Mouse (Mus musculus): Measurements from ENCODE around the gene H2-Aa.

The H2-Aa gene

DNA sequence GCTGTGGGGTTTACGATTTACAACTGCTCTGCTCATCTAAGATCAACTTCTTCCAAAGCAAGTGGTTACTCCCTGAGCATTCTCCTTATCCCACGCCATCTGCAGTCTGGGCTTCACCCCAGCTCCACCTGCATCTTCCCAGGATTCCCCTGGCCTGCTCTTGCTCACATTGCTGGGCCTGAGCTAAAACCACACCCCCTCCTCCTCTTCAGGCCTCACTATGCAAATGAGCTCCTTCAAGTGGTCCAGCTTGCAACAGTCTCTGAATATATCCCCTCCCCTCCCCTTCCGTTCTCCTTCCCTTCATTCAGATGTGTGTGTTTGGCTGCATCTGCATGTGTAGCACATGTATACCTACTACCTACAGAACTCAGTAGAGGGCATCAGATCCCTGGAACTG is 11.7 kb upstream of the H2-Aa start:
- DNase-seq, result peak; percentile 91

GRCm38 (mm10) chr17:34295891-34296794 is 8.5 kb upstream of the H2-Aa start:
- peak; percentile 97 for DNase-seq

GRCm38 (mm10) chr17:34295307-34295706 is 7.7 kb upstream of the H2-Aa start:
- DNase-seq, result peak; percentile 74

GRCm38 (mm10) chr17:34294249-34294648 is 6.6 kb upstream of the H2-Aa start:
- no peak for DNase-seq

DNA sequence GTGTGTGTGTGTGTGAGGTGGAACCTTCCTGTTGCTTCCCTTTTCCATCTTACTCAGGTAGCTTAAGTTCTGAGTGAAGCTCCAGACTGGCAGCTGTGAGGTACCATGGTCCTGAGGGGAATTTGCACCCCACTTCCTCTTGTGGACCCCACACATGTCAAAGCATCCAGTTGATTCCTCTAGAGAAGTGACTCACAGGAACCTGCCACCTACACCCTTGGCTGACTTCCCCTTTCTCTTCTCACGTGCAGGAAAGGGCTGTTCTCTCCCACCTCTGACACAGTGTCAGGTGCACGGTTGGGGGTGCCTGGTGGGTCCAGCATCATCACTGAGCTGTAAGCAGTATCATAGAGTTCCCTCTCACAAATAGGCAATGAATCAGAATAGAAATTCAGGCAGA is 5.9 kb upstream of the H2-Aa start:
- peak; percentile 93 for DNase-seq

- peak; percentile 71 for DNase-seq
Observed at GRCm38 (mm10) chr17:34292570-34292969, 4.9 kb upstream of the H2-Aa start.

DNA sequence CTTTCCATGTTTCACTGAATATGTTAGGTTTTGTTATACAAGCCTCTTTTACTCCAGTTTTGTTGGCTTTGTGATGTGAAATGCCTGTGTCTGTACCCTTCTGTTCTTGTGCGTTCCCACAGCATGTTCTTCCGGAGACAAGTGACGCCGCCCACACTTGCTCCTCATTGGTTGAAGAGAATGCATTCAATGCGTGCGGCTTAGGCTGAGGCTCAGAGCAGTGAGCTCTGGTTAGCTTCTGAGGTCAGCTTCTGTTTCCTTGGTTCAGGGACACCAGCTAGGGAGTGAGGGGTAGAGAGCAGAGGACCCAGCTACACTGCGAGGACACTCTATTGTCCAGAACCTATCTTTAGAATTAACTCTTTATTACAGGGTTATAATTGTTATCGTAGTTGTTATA is 4.0 kb upstream of the H2-Aa start:
- peak; percentile 98 for DNase-seq

DNA sequence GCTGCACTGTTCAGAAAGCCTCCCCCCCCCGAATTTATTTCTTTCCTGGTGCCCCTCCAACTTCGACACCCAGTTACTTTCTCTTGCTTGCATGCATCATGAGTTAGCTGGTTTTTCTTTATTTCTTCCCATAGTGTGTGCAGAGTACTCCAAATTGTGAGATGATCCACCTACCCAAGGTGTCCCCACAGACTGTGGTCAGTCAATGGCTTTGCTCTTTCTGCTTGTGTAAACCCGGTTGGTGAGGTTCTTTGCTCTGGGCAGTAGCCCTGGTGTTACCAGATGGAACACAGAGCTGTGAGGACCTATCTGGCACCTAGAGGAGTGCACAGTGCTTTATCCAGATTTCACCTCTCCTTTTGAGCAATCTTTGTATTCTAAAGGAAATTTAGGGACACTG is 508 bp upstream of the H2-Aa start:
- peak; percentile 65 for DNase-seq

GRCm38 (mm10) chr17:34286999-34287398 is 624 bp downstream of the H2-Aa start:
- peak; percentile 49 for DNase-seq

DNA sequence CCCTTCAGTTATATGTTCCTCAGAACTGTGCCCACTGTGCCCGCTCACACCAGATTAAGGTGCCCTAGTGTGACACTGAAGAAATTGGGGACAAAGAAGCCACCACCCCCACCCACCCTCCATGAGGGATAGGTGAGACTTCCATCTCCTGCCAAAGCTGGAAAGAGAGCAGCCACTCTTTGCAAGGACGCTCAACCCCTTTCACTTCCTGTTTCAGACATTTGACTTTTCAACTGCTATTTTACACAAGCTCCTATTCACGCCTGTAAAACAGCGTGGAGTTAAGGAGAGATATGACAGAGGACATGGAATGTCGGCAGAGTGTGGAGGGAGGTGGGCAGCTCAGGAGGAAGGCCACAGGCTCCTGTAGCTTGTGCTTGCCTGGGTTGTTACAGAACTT is 1.1 kb downstream of the H2-Aa start:
- DNase-seq, result peak; percentile 74

DNA sequence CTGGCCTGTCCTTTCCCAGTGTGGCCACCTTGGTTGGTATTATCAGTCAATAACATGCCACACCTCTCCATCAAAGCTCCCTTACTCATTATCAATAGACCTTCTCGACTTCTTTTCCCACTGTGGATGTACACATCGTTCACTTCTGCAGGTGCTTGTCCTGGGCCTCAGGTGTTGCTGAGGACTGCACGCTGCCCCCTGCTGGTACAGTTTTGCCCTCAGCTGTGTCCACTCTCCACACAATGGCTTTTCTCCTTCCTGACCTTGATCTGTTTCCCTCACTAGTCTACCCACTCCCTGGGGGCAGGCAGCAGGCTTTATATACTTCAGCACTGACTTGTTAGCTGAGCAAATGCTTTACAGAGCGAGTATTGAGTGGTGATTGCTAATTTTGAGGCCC is 1.8 kb downstream of the H2-Aa start:
- DNase-seq, result peak; percentile 84

- peak; percentile 79 for DNase-seq
Observed at GRCm38 (mm10) chr17:34285371-34285770, 2.3 kb downstream of the H2-Aa start.

- peak; percentile 34 for DNase-seq
Observed at GRCm38 (mm10) chr17:34281836-34282235, 5.8 kb downstream of the H2-Aa start.

DNA sequence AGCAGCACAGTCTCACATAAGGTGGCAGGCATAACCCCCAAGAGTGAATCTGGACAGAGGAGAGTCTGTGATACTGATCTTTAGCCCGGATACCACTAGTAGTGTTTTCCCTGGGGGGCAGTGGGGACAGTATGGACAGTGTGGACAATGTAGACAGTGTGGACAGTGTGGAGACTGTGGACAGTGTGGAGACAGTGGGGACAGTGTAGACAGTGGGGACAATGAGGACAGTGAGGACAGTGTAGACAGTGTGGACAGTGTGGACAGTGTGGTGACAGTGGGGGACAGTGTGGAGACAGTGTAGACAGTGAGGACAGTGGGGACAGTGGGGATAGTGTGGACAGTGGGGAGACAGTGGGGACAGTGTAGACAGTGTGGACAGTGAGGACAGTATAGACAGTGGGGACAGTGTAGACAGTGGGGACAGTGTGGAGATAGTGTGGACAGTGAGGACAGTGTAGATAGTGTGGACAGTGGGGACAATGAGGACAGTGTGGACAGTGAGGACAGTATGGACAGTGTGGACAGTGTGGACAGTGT is 7.1 kb downstream of the H2-Aa start:
- DNase-seq, result peak; percentile 30

- peak; percentile 9 for DNase-seq
Observed at GRCm38 (mm10) chr17:34272102-34272501, 15.5 kb downstream of the H2-Aa start.

GRCm38 (mm10) chr17:34270940-34271339 is 16.7 kb downstream of the H2-Aa start:
- DNase-seq, result peak; percentile 62

DNA sequence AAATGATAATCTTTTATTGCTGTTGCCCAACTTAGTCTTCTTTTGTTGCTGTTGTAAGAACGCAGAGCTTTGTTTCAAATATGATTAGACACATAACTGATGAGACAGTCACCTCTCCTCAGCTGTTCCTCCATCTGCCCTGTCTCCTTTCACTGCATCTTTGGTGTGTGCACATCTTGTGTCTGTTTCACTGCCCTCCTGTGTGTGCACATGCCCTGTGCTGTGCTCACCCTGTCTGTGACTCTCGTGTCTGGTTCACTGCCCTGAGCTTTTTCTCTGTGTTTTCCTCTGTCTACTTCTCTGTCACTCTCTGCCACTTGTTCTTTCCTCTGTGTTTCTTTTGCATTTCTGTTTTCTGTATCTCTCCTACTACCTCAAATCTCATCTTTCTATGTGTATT is 17.4 kb downstream of the H2-Aa start:
- DNase-seq, result no peak

- peak; percentile 16 for DNase-seq
Observed at GRCm38 (mm10) chr17:34269817-34270216, 17.8 kb downstream of the H2-Aa start.

GRCm38 (mm10) chr17:34268748-34269147 is 18.9 kb downstream of the H2-Aa start:
- DNase-seq, result peak; percentile 29

DNA sequence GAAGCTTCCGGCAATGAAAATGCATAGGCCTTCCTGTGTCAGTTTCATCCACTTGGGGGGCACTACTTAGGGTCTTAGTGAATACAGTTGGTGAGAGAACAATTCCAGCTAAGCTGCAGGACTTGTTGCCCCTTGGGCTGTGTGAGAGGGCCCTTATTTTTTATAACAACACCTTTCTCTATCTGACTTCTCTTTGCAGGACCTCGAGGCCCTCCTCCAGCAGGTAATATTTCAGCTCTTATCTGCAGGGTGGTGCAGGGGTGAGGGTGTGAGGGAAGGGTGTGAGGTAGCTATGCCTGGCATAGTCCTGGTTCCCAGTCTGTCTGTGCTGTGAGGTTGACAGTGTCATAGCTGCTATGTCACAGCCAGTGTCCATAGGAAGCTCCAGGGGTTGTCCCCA is 19.4 kb downstream of the H2-Aa start:
- peak; percentile 71 for DNase-seq

DNA sequence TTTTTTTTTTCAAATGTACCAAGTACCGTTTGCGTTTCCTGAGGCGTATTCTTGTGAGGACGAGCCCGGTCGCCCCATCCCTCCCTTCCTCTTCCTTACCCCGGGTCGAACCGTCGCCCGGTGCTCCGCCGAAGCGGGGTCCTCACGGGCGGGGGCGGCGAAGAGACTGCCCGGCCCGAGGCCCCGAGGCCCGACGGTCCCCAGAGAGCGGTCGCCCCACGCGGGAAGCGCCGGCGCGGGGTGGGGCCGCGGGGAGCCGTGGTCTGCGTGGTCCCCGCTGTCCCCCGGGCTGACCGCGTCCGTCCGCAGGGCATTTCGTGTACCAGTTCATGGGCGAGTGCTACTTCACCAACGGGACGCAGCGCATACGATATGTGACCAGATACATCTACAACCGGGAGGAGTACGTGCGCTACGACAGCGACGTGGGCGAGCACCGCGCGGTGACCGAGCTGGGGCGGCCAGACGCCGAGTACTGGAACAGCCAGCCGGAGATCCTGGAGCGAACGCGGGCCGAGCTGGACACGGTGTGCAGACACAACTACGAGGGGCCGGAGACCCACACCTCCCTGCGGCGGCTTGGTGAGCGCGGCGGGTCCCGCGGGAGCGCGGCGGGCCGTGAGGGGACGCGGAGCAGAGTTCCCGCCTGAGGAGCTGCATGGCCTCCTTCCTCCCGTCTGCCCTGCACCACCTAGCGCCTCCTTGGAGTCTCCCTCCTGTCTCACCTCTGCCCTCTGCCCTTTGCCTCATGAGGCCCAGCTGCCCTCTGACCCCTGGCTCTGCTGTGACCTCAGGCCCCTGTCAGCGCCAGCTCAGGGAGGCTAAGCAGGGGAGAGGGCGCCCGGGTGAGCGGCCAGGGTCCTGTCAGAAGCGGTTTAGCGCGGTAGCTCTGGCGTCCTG is 22.9 kb downstream of the H2-Aa start:
- peak; percentile 89 for DNase-seq

- peak; percentile 82 for DNase-seq
Observed at GRCm38 (mm10) chr17:34263811-34264371, 23.7 kb downstream of the H2-Aa start.

GRCm38 (mm10) chr17:34263068-34263467 is 24.6 kb downstream of the H2-Aa start:
- peak; percentile 98 for DNase-seq
